Mouse (Mus musculus): ENCODE measurements around the gene Spag6l. TPM values are rescaled to one million over a fixed set of nuclear protein-coding genes. Genes with fewer than 3 reads are reported as not detected.
A peak's percentile ranks its signal among the peaks of the same experiment; 100 is the strongest.
"Not testable (repeated sequence)": the region's sequence is repeated elsewhere in the genome, so short reads cannot be mapped to it uniquely, and the experiment has no call there.

Spag6l gene
- under 1 TPM in 1 of 2 experiments, not detected in 1; 0.96 TPM for polyA plus RNA-seq (2017; shearing (Covaris generic))

DNA sequence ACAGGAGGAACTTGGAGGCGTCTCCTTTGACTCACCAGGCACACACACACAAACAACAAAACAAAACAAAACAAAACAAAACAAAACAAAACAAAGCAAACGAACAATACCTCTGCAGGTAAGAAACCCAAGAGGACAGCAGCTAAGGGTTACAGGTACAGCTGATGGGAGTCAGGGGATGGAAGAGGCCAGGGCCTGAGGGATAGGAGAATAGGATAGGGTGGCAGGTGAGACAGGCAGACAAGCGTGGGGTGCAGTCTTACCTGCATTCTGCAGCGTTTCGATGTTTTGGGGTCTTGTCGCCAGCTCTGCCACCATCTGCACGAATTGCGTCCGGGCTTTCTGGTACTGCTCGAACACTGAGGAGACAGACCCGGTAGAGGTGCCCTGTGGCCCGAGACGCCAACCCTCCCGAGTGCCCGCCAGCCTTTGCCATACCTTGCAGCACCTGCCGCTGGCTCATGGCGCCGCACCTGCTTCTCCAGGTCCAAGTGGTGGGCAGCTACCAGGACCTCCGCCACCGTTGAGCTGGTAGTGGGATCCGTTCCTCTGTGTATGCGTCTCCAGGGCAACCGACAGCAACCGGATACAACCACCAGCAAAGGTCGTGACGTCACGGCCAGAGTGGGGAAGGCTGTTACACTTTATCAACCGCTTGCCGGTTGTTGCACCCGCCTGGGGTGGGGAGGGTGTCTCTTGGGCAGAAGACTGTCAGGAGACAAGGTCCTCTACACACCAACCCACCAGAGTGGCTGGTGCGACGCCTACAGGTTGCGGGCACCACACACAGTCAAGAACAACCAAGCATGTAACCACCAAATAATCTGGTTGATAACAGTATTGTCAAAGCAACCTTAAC, at the start of gene Spag6l:
Gene Spag6l, minus strand, starts transcription at position 700 of the 859 bp plus-strand sequence.
- peak; percentile 98 for ATAC-seq

DNA sequence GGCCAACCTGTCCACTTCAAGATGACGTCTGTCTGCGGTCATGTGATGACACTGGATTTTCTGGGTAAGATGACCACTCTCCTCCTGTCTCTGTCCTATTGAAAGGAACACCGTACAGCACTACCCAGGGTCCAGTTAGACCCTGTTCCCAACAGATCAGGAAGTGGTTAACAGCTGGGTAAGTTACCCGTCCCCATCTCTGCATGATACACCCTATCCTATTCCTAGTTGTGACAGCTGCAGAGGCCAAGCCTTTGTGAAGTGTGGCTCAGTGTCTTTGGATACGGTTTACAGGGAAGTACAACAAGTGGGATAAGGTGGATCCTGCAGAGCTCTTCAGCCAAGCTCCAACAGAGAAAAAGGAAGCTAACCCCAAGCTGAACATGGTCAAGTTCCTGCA, 49.8 kb upstream of the Spag6l start:
- no peak for ATAC-seq

- peak; percentile 97 for ATAC-seq
These were observed 41.5 kb upstream of the Spag6l start, which contains the start of the genes Top3b and Vpreb1 for GRCm38 (mm10) chr16:16870617-16871331. Top3b (plus strand) TSS chr16:16870736. Vpreb1 (minus strand) TSS chr16:16870843.

DNA sequence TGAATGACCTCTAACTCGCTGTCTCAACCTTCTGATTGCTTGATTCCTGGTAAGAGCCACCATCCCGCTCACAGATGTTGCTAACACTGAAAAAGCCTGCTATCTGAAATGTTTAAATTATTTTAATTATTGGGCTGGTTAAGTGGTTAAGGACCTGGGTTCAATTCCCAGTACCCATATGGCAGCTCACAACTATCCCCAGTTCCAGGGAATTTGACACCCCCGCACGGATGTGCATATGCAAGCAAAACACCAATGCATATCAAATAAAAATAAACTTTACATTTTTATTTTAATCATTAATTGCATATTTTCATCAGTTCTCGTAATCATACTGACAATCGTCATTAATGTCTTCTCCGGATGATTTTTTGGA, 41.0 kb upstream of the Spag6l start:
- no peak for ATAC-seq

GRCm38 (mm10) chr16:16865696-16866561, 36.7 kb upstream of the Spag6l start:
- no peak for ATAC-seq

DNA sequence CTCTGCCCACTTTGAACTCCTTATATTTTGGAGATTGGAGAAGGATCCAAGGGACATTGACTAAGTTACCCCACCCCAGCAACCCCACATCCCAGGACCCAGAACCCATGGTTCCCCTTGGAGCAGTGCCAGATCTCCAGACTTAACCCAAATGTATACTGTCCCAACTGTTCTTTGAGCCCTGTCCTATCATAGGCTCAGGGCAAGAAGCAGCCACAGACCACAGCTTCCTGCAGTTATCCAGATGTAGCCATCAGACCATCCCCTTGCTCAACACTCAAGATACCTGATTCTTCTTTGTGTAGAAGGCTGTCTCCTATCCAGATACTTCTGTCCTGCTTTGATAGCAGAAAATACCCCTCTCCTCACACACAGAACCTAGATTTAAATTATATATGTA, 36.0 kb upstream of the Spag6l start:
- ATAC-seq = peak; percentile 47

DNA sequence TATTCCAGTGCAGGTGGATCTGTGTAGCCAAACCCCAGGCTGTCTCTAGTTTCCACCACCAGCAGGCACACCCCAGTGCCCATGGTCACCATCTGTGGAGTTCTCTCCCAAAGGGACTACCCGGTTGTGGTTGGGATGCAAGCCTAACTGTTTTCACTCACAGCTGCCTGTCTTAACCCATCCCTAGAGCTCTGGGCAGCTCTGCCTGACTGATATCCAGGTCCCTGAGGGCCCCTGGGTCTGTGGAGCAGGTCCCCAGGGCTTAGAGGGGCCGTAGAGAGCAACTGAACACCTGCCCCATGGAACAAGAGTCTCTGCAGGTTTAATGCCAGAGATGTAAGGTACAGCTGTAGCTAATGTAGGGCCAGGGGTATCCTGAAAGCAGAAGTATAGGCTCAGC, 34.7 kb upstream of the Spag6l start, which contains the start of gene Igll1:
Gene Igll1, minus strand, starts transcription at position 8 of the 400 bp plus-strand sequence.
- ATAC-seq = no peak

DNA sequence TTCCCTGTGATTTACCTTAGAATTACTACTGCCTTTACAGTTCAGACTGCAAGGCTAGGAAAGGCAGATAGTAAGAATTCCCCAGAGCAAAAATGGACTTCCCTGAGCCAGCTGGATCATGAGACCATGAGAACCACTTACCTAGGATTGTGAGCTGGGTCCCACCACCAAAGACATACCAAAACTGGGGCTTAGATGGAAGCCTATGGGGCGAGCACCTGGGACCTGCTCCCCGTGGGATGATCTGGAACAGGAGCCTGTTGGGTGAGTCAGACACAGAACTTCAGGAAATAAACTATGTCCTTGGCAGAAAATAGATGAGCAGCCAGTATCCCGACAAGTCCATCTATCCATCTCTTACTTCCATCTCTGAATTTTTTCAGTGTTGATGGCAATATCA, 33.0 kb upstream of the Spag6l start:
- ATAC-seq = no peak

DNA sequence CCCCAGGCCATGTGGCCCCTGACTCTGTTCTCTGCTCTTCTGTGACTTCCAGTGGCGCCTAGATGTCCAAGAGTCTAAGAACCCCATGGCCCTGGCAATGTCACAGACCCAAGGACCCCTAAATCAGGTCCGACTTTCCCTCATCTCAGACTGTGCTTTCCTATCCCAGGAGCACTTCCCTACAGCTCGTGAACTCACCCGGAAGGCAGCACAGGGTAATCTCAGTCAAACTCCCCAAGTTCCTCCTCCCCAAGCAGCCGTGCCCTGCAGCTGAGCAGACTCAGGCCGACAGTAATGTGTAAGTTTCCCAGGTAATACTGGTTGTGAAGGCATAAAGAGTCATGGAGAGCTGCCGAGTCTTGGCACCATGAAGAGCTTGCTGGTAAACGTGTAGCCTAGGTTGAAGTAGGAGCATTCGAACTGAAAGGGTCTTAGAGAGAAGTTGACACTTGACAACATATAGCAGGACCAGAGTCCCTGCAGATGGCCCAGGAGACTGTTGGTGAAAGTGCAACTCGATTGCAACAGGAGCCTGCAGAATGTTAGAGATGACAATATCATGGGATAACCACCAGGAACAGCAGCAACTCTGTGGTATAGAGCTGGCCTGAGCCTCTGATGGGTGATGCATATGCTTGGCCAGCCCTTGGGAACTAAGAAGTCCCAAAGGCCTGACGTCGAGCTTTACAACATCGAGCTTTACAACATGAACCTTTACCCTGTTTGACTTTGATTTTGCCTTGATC, 27.6 kb upstream of the Spag6l start:
- no peak for ATAC-seq

DNA sequence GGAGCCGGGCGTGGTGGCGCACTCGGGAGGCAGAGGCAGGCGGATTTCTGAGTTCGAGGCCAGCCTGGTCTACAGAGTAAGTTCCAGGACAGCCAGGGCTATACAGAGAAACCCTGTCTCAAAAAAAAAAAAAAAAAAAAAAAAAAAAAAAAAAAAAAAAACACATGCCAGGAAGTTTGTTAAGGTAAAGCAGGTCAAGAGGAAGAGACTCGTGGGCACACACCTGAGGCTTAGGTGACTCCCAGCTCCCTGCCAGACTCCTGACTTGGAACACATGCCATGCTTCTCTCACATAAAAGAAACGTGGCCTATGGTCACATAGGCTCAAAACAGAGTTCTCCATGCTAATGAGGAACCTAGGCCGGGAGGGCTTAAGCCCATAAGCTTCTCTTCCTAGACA, 26.8 kb upstream of the Spag6l start:
- ATAC-seq = not testable (repeated sequence)

GRCm38 (mm10) chr16:16855541-16855940, 26.3 kb upstream of the Spag6l start:
- ATAC-seq = no peak

- ATAC-seq = peak; percentile 69
These were observed 25.6 kb upstream of the Spag6l start for GRCm38 (mm10) chr16:16854836-16855235.

GRCm38 (mm10) chr16:16852411-16852810, 23.2 kb upstream of the Spag6l start:
- no peak for ATAC-seq

- ATAC-seq = no peak
These were observed 19.9 kb upstream of the Spag6l start for GRCm38 (mm10) chr16:16849196-16849595.

GRCm38 (mm10) chr16:16829671-16830070, 415 bp upstream of the Spag6l start:
- no peak for ATAC-seq

DNA sequence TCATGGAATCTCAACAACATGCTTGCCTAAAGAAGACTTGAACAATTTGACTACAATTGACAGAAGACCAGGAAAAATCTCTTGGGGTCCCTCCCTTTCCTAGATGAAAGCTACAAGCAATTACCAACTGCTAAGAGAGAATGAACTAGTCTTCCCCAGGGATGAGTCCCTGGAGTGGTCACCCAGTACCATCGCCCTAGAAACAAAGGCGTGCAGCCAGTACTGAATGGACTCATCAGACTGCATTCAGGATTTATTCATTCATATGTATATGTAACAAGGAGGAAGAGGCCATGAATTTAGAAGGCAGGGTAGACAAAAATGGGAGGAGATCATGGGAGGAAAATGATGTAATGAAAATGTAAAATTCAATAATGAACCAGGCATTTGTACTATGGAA, 3.0 kb downstream of the Spag6l start:
- ATAC-seq = no peak

GRCm38 (mm10) chr16:16825476-16825875, 3.8 kb downstream of the Spag6l start:
- no peak for ATAC-seq

DNA sequence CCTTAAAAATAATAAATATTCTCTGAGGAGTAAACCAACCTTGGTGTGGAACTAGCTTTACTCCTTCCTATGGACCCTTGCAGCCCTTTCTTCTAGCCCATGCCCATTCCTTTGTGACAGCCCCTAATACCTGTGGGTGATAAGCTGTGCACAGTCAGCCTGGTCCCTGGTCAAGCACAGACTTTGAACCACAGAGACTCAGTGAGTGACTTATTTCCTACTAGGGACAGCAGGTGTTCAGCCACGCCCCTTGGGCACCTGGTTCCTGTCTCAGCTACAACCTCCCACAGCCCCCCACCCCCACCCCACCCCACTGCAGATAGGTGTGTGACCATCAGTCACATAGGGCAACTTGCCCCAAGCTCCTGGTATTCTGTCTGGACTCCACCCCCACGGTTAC, 22.9 kb downstream of the Spag6l start:
- ATAC-seq = no peak
